Mouse (Mus musculus) bone marrow, adult 2 months (tissue): Measurements from ENCODE around the gene Rbbp5.

Experiments
- CTCF ChIP-seq: fragments of 200-500 bp; IDR thresholded peaks from 2 replicates; pipeline ENCODE4 v1.5.1; 2011; ENCODE audit warnings: low read length, control low read depth; ENCODE audit not compliant: control insufficient read depth, insufficient read depth
- POLR2A ChIP-seq: fragments of 200-500 bp; IDR thresholded peaks from 2 replicates; pipeline ENCODE4 v1.6.1; 2011; ENCODE audit warnings: low read depth, mild to moderate bottlenecking, control low read depth, low read length, borderline replicate concordance; ENCODE audit not compliant: control insufficient read depth

GRCm38 (mm10) chr1:132530631-132531191 lies 53.5 kb downstream of the Rbbp5 start:
- no peak for TF ChIP-seq CTCF
- no peak for TF ChIP-seq POLR2A
